19 mouse cellular contexts compared by ENCODE assay signal in genomic region chr5:111037123-111037748, GRCm38 (mm10).
DNase-seq lines count a peak whose midpoint lies in the region; ATAC-seq and TF ChIP-seq lines count a peak whose summit lies in the region.
"Had no signal": no experiment of that assay in that cellular context is flagged by ENCODE, and none has a peak within 500 bp of the region (broad histone marks: within the 10 kb centered on the region; RNA-seq: fewer than 3 reads in every experiment).

No protein-coding gene starts in this region.

- H3K36me3 ChIP-seq in hindbrain, embryonic 12.5 days = no peaks in the 10 kb centered on the region
- H3K36me3 ChIP-seq in hindbrain, embryonic 11.5 days (ENCODE audit: control insufficient read depth, insufficient read depth, low read length) = no peaks in the 10 kb centered on the region
- H3K36me3 ChIP-seq in lung, embryonic 16.5 days (ENCODE audit: control insufficient read depth, insufficient read depth, low read length) = no peaks in the 10 kb centered on the region
- H3K36me3 ChIP-seq in forebrain, embryonic 14.5 days (ENCODE audit: control insufficient read depth, insufficient read depth, low read length) = no peaks in the 10 kb centered on the region
- H3K36me3 ChIP-seq in stomach, postnatal 0 days (ENCODE audit: control insufficient read depth, insufficient read depth, low read length) = no peaks in the 10 kb centered on the region
- H3K36me3 ChIP-seq: heart, embryonic 15.5 days had no signal

- no peak for TF ChIP-seq EP300 in stomach, postnatal 0 days (optimal IDR thresholded peaks at IDR 0.05)

- H3K27me3 ChIP-seq in hindbrain, embryonic 12.5 days = no peaks in the 10 kb centered on the region
- H3K27me3 ChIP-seq in hindbrain, embryonic 11.5 days (ENCODE audit: control insufficient read depth, insufficient read depth, low read length) = no peaks in the 10 kb centered on the region
- H3K27me3 ChIP-seq in lung, embryonic 16.5 days (ENCODE audit: control insufficient read depth, insufficient read depth, low read depth, low read length) = no peaks in the 10 kb centered on the region
- H3K27me3 ChIP-seq in forebrain, embryonic 14.5 days (replicated peaks; ENCODE audit: control insufficient read depth, insufficient read depth, low read length) = no peaks in the 10 kb centered on the region
- H3K27me3 ChIP-seq in stomach, postnatal 0 days (ENCODE audit: control insufficient read depth, insufficient read depth, low read length) = no peaks in the 10 kb centered on the region
- H3K27me3 ChIP-seq: CH12.LX; heart, embryonic 15.5 days had no signal

- H3K9ac ChIP-seq in hindbrain, embryonic 12.5 days = no peak overlapping the region
- H3K9ac ChIP-seq in hindbrain, embryonic 11.5 days (ENCODE audit: low read depth, low read length) = no peak overlapping the region
- H3K9ac ChIP-seq in lung, embryonic 16.5 days (ENCODE audit: low read length) = no peak overlapping the region
- no peak overlapping the region for H3K9ac ChIP-seq in forebrain, embryonic 14.5 days (ENCODE audit: low read length)
- H3K9ac ChIP-seq in stomach, postnatal 0 days (ENCODE audit: low read length) = no peak overlapping the region
- H3K9ac ChIP-seq: heart, embryonic 15.5 days had no signal

- H3K9me3 ChIP-seq in hindbrain, embryonic 12.5 days (replicated peaks) = no peaks in the 10 kb centered on the region
- H3K9me3 ChIP-seq in hindbrain, embryonic 11.5 days (ENCODE audit: control insufficient read depth, low read length) = no peaks in the 10 kb centered on the region
- H3K9me3 ChIP-seq in lung, embryonic 16.5 days (ENCODE audit: control insufficient read depth, low read length) = no peaks in the 10 kb centered on the region
- no peaks in the 10 kb centered on the region for H3K9me3 ChIP-seq in forebrain, embryonic 14.5 days (replicated peaks; ENCODE audit: control insufficient read depth, low read length)
- no peaks in the 10 kb centered on the region for H3K9me3 ChIP-seq in stomach, postnatal 0 days (ENCODE audit: control insufficient read depth, low read length)
- H3K9me3 ChIP-seq: embryonic facial prominence, embryonic 10.5 days; heart, embryonic 15.5 days had no signal

- no peak for TF ChIP-seq CTCF in stomach, postnatal 0 days (IDR thresholded peaks at IDR 0.05; ENCODE audit: low read depth)

- peaks cover 36% of the 10 kb centered on the region for H3K4me1 ChIP-seq in hindbrain, embryonic 12.5 days
- H3K4me1 ChIP-seq in hindbrain, embryonic 11.5 days (replicated peaks; ENCODE audit: control insufficient read depth, insufficient read depth, low read length) = peaks cover 5% of the 10 kb centered on the region; the same call in 1 of the 2 replicates
- H3K4me1 ChIP-seq in lung, embryonic 16.5 days (replicated peaks; ENCODE audit: control insufficient read depth, insufficient read depth, low read length) = peaks cover 20% of the 10 kb centered on the region
- H3K4me1 ChIP-seq in forebrain, embryonic 14.5 days (ENCODE audit: control insufficient read depth, insufficient read depth, low read length) = peaks cover 47% of the 10 kb centered on the region
- H3K4me1 ChIP-seq in stomach, postnatal 0 days (replicated peaks; ENCODE audit: control insufficient read depth, insufficient read depth) = no peaks in the 10 kb centered on the region

- H3K4me2 ChIP-seq in hindbrain, embryonic 12.5 days (replicated peaks) = no peak overlapping the region
- no peak overlapping the region for H3K4me2 ChIP-seq in hindbrain, embryonic 11.5 days (replicated peaks; ENCODE audit: low read depth, low read length)
- no peak overlapping the region for H3K4me2 ChIP-seq in lung, embryonic 16.5 days (ENCODE audit: low read depth, low read length)
- no peak overlapping the region for H3K4me2 ChIP-seq in forebrain, embryonic 14.5 days (ENCODE audit: low read length)
- H3K4me2 ChIP-seq in stomach, postnatal 0 days (replicated peaks; ENCODE audit: low read depth) = no peak overlapping the region
- H3K4me2 ChIP-seq: heart, embryonic 11.5 days; heart, embryonic 15.5 days had no signal

- 76% methylated on average over 7 of the region's 7 CpGs for WGBS in hindbrain, embryonic 12.5 days
- WGBS in hindbrain, embryonic 11.5 days = 76% methylated on average over 7 of the region's 7 CpGs
- 56% methylated on average over 7 of the region's 7 CpGs for whole genome bisulfite sequencing in lung, embryonic 16.5 days
- 57% methylated on average over 7 of the region's 7 CpGs for WGBS in forebrain, embryonic 14.5 days
- WGBS in stomach, postnatal 0 days = 64% methylated on average over 7 of the region's 7 CpGs

- DNase-seq in hindbrain, embryonic 11.5 days (ENCODE audit: low spot score) = no peak
- no peak for DNase-seq in lung, postnatal 14 days
- DNase-seq in forebrain, embryonic 14.5 days (ENCODE audit: low spot score) = peak; percentile 63
- no peak for DNase-seq in ovary, postnatal 36 days (ENCODE audit: low spot score)
- DNase-seq in stomach, postnatal 0 days (ENCODE audit: low spot score) = no peak
- DNase-seq: adrenal gland, adult 2 months; adrenal gland, postnatal 25 days; cerebellum, adult 2 months; cerebellum, postnatal 10 days; gastrocnemius, postnatal 14 days; heart, adult 2 months; heart, postnatal 14 days had no signal

- no peak overlapping the region for H3K4me3 ChIP-seq in hindbrain, embryonic 12.5 days
- H3K4me3 ChIP-seq in hindbrain, embryonic 11.5 days (ENCODE audit: low read depth, low read length) = no peak overlapping the region
- H3K4me3 ChIP-seq in lung, embryonic 16.5 days (ENCODE audit: low read length) = no peak overlapping the region
- no peak overlapping the region for H3K4me3 ChIP-seq in forebrain, embryonic 14.5 days (ENCODE audit: low read depth, low read length)
- H3K4me3 ChIP-seq in stomach, postnatal 0 days (ENCODE audit: low read depth, low read length) = no peak overlapping the region
- H3K4me3 ChIP-seq: embryonic facial prominence, embryonic 10.5 days; heart, adult 2 months; heart, embryonic 15.5 days had no signal

- 0 out of 2 replicates have a peak overlapping the region, but pooled peaks have one; percentile 17 for H3K27ac ChIP-seq in hindbrain, embryonic 12.5 days
- H3K27ac ChIP-seq in hindbrain, embryonic 11.5 days (ENCODE audit: low read depth, low read length) = no peak overlapping the region
- H3K27ac ChIP-seq in lung, embryonic 16.5 days (ENCODE audit: low read length) = no peak overlapping the region
- peak overlapping the region; percentile 45 for H3K27ac ChIP-seq in forebrain, embryonic 14.5 days (ENCODE audit: low read depth, low read length)
- H3K27ac ChIP-seq in stomach, postnatal 0 days (replicated peaks) = no peak overlapping the region
- H3K27ac ChIP-seq: embryonic facial prominence, embryonic 10.5 days; heart, adult 2 months; heart, embryonic 15.5 days had no signal

- ATAC-seq in hindbrain, embryonic 12.5 days (ENCODE audit: low FRiP score) = no peak
- ATAC-seq in hindbrain, embryonic 11.5 days (ENCODE audit: low FRiP score) = no peak
- ATAC-seq in lung, embryonic 16.5 days (ENCODE audit: low read depth) = peak; percentile 26; the same call in 1 of the 2 replicates
- peak; percentile 72 for ATAC-seq in forebrain, embryonic 14.5 days
- ATAC-seq in stomach, postnatal 0 days (ENCODE audit: low FRiP score, low TSS enrichment) = no peak
- ATAC-seq: intestine, embryonic 16.5 days had no signal

Comparison
In these comparisons a context has a peak if more than half of its experiments do, and no peak if none do; other contexts are left out.
1. H3K27ac ChIP-seq: peak in hindbrain, embryonic 12.5 days (single experiment) and forebrain, embryonic 14.5 days (single experiment); none in hindbrain, embryonic 11.5 days (single experiment), lung, embryonic 16.5 days (single experiment) and stomach, postnatal 0 days (single experiment).
2. ATAC-seq: peak in lung, embryonic 16.5 days (single experiment) and forebrain, embryonic 14.5 days (single experiment); none in hindbrain, embryonic 12.5 days (single experiment), hindbrain, embryonic 11.5 days (single experiment) and stomach, postnatal 0 days (single experiment).